Mouse (Mus musculus) embryo, embryonic 9.5 days (tissue): ENCODE measurements at regions not wholly inside any gene's neighbourhood (a gene's known extent, or its start where the extent isn't known, plus 50 kb on each side); places are given as distances from the start of the nearest gene placed in this dataset.

Source experiments
- DNase-seq: peaks from one replicate; pipeline ENCODE4 v3.0.0-alpha.2; 2017; ENCODE audit errors: extremely low spot score

DNA sequence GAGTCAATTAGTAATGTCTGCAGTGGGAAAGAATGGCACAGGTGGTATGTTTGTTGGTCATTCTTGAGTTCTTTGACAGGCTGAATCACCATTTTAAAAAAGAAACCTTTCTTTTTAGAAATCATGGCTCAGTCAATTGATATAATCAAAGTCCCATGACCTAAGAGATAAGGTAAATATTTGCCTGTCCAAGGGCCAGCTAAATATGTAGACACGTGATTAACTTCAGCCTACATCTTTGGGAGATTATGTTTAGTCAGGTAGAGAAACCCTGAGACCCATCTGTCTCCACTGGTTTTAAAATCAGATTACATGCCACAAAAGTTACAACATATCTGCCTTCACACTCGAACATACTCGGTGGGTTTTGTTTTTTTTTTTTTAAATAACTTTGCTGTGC, 128.6 kb upstream of the Kazn start:
- DNase-seq = no peak

DNA sequence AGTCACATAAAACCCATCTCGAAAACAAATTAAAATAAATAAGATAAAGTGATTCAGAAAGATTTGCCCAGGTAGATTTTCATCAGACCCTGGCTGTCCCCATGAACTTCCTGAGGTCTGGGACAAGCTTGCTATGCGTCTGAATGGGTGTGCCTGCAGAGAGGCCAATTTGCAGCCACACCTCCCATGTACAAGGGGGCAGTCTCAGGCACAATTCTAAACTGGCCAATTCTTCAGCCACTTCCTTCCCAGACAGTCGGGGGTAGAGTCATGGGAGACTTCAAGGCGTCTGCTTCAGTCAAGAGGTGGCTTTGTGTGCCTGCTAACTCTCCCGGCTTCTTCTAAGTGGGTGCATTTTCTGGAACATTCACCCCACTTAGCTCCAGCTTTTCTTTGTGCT, 122.9 kb upstream of the Kazn start:
- no peak for DNase-seq

DNA sequence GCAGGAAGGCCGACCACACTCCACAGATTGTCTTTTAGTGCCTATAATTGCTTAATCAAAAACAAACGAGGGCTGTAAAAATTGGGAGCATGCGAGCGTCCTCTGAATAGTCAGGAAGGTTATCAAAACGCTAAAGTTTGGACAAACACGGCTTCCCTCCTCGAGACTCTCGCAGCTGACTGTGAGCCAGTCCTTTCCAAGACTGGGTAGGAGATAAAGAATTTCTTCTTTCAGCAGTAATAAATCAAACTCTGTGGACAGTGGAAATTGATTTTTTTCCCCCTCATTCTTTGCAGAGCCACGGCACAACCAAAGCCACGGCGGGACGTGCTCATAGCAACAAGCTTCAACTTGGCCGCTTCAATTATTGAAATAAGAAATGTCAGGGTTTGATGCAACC, 119.7 kb upstream of the Kazn start:
- no peak for DNase-seq

DNA sequence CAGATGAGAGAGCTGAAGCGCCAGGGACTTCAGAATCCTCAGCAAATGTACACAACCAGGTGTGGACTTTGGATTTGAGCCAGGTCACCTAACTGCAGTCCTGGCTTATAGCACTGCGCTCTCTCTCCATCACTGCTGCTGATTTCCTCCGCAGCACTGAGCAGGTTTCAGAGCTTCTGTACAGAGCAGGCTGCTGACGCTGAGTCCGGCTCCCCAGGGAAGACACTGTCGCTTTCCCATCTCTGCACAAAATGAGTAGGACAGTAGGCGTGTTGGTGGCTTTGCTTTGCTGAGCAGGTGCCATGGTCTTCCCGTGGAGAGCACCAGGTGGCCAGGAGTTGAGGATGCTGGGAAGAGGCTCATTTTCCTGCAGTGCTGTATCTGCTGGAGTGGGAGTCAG, 116.2 kb upstream of the Kazn start:
- no peak for DNase-seq

DNA sequence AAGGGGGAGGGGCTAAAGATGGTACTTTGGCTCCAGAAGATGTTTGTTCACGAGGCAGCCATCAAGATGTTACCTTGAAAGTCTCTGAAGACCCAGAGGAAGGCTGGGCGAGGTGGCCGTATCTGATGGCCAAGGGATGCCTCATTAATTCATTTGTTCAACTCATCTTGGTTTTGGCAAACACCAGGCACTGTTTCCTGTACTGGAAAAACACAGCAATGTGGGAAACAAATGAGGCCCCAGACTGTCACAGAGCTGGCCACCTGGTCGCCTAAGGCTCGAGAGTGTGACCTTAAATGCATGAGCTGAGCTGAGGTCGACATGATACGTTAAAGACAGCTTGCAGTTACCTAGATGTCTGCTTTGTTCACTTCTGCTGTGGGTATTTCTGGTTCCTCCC, 114.3 kb upstream of the Kazn start:
- no peak for DNase-seq

- no peak for DNase-seq
These were observed 112.6 kb upstream of the Kazn start for GRCm38 (mm10) chr4:142351831-142352230.

GRCm38 (mm10) chr4:142350986-142351385, 111.8 kb upstream of the Kazn start:
- DNase-seq = no peak

GRCm38 (mm10) chr4:142348910-142349309, 109.7 kb upstream of the Kazn start:
- peak; percentile 36 for DNase-seq

DNA sequence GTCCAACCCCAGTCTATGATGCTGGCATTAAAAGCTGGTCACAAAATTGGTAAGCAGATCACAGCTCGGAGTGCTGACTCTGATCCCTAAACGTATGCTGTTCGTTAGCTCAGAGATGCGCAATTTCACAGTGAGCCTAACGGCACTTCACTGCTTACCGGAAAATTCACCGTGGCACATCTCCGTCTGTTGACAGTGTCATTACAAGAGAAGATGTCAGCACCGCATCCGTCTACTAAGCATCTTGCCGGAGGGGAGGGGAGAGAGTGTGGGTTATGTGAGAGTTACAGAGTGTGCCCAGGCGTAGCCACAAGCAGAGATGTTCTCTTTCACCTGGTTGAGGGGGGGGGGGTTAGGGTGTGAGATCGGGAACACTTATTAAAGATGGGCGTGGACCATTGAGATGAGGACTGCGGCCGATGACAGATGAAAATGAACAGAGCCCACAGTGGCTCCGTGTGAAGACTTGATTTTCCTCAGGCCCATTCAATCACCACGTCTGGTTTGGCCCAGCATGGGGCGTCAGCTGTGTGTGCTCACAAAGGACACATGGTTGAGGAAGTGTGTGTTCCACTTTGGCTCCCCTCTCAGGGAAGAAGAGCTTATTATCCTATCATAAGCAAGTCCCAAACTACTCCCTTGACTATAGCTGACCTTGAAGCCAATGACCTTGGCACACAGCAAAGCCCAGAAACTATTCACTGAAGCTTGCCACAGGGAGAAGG, 103.4 kb upstream of the Kazn start:
- no peak for DNase-seq

GRCm38 (mm10) chr4:142341305-142341704, 102.1 kb upstream of the Kazn start:
- peak; percentile 22 for DNase-seq

GRCm38 (mm10) chr4:142340057-142340456, 100.9 kb upstream of the Kazn start:
- DNase-seq = no peak

DNA sequence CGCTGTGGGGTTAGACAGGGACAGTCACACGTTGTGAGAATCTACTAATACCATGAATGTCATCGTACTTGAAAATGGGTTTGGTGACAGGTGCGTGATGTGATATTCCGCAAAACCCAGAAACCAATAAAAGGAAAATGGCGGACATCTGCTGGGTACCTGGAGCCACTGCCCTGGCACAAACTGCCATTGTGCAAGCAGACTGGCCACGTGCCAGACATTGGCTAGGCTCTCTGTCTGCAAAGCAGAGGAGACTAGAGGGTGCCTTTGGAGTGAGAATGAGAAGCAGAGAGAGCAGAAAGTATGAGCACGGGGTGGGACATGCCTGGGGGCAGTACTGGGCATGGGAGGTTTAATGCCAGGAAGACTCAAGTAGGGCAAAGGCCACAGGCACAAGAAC, 98.5 kb upstream of the Kazn start:
- no peak for DNase-seq

DNA sequence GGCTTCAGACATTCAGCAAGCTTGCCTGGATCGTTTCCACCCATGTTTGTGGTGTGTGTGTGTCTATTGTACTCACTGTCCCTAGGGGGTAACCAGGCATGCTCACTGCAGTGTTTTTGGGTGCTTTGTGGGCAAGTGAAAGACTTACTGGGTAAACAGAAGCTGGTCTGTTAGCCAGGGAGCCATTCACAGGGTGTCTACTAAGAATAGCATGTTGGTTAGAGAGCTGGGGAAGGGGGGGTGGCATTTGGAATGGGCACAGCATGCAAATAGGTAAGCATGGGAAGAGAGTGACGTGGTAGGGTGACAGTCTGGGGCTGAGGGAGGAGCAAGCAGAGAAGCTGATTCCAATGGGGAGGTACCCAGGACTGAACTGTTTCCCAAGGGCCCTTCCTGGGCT, 97.7 kb upstream of the Kazn start:
- DNase-seq = no peak

- DNase-seq = no peak
These were observed 94.9 kb upstream of the Kazn start for GRCm38 (mm10) chr4:142334084-142334483.

DNA sequence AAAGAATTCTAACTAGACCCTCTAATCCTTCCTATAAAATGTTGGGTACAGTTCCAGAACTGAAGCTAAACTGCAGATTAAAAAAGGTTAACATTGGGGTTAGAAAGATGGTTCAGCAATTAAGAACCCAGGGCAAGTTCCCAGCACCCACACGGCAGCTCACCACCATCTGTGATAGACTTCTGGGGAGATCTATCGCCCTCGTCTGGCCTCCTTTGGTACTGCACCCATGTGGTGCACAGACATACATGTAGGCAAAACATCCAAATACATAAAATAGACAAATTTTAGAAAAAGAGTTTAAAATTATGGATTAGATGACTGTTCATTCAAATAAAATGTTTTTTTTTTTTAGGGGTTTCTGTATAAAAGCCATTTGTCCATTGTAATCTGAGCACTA, 91.4 kb upstream of the Kazn start:
- no peak for DNase-seq

DNA sequence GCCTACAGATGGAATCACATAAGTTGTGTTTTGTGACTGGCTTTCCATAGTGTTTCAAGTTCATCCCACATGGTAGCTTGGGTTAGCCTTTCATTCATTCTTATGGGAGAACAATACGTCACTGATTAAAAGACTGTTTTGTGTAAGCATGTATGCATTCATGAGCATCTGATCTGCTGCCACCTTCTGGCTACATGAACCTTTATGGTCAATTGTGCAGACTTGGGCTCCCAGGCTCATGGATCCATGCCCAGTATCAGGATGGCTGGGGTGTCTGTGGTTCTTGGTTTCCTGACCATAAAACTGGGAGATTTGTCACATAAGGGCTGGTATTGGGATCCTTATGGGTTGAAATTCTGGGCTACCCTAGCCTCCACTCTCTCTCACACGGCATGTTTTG, 90.4 kb upstream of the Kazn start:
- DNase-seq = no peak

- DNase-seq = no peak
These were observed 87.3 kb upstream of the Kazn start for GRCm38 (mm10) chr4:142326511-142326910.

GRCm38 (mm10) chr4:142321209-142321863, 82.1 kb upstream of the Kazn start:
- DNase-seq = peak; percentile 36

GRCm38 (mm10) chr4:142310282-142310681, 71.1 kb upstream of the Kazn start:
- no peak for DNase-seq

GRCm38 (mm10) chr4:142308271-142308670, 69.1 kb upstream of the Kazn start:
- DNase-seq = no peak

DNA sequence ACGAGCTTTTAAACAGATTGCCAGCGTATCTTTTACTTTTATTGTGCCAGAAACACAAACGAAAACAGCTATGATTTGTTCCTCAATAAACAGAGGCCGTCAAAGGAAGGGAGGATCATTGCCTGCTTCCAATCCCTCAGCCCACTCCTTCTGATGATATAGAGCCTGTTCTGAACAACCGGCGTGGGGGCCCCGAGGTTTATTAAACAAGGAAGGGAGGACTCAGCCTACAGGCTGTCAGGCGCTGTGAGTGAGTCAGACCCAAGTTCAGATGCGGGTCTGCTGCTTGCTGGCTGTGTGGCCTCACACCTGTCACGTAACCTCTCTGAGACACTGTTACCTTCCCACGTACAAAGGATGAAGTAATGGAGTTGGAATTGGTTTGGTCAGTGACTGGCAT, 68.1 kb upstream of the Kazn start:
- DNase-seq = no peak

DNA sequence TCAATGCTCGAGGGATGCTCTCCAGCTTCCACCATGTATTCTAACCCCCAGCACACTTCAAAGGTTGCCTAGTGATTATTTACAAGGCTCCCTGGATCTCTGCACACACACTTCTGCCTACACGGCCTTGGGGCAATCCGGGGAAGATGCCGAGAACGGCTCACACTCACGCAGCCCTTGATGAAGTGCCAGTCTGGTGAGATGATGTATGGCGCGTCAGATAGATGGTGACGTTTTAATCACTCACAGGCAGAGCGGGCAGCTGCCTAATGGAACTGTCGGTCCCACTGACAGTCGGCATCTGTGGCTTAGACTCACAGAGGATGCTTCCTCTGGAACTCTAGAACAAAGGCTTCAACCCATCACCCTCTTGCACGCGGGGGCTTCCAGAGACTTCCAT, 66.9 kb upstream of the Kazn start:
- no peak for DNase-seq

DNA sequence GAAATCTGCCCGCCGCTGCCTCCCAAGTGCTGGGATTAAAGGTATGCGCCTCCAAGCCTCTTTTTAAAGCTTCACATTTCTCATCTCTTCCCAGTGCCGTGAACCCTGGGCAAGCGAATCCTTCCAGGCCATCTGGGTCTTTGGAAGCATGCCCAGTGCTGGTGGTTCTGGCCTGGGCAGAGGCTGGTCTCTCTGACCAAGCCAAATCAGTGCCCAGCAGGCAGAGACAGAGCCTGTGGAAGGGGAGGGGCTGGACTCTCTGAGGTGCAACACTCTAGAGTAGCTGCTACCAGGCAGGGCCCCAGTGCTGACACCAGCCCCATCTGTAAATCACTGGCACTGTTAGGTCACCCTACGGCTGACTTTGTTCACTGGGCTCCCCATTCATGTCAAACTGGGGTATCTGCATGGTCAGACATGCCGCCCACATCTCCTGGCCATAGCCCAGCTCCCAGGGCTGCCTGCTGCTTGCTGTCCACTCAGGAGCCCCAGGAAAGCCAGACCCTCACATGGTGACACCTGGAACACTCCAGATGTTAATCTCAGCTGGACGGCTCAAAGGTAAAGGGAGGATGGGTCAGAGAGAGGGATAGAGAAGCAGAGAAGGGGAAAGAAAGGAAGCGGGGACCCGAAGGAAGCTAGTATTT, 64.3 kb upstream of the Kazn start:
- DNase-seq = no peak
